Mouse (Mus musculus) retina, embryonic 14.5 days (tissue): ENCODE measurements around the gene Taok1.
A peak's percentile ranks its signal among the peaks of the same experiment; 100 is the strongest.

ENCODE experiments used
- DNase-seq: peaks from one replicate; pipeline ENCODE4 v3.0.0-alpha.2; 2015; ENCODE audit warnings: low spot score

The Taok1 gene

GRCm38 (mm10) chr11:77492311-77492871, 115.2 kb downstream of the Taok1 start:
- DNase-seq = no peak

- peak; percentile 29 for DNase-seq
These were observed 115.9 kb downstream of the Taok1 start for GRCm38 (mm10) chr11:77491502-77492291.

GRCm38 (mm10) chr11:77491123-77491501, 116.5 kb downstream of the Taok1 start:
- DNase-seq = peak; percentile 98

GRCm38 (mm10) chr11:77490451-77490850, 117.2 kb downstream of the Taok1 start:
- DNase-seq = no peak

- DNase-seq = peak; percentile 86
These were observed 117.9 kb downstream of the Taok1 start, which contains the start of gene Ankrd13b for GRCm38 (mm10) chr11:77489591-77490235. Gene Ankrd13b (minus strand): TSS chr11:77489678.

GRCm38 (mm10) chr11:77488771-77489581, 118.6 kb downstream of the Taok1 start:
- DNase-seq = peak; percentile 35

GRCm38 (mm10) chr11:77486798-77487197, 120.8 kb downstream of the Taok1 start:
- DNase-seq = no peak

- no peak for DNase-seq
These were observed 122.4 kb downstream of the Taok1 start for GRCm38 (mm10) chr11:77485229-77485628.

GRCm38 (mm10) chr11:77483510-77484255, 123.9 kb downstream of the Taok1 start:
- no peak for DNase-seq

- DNase-seq = no peak
These were observed 124.6 kb downstream of the Taok1 start for GRCm38 (mm10) chr11:77483043-77483442.
